Mouse (Mus musculus) stomach, postnatal 0 days (tissue): ENCODE measurements around the gene Amigo2.

ENCODE experiments used
- CTCF ChIP-seq: IDR thresholded peaks from 2 replicates; pipeline ENCODE4 v1.5.1; 2016; ENCODE audit warnings: antibody characterized with exemption, low read depth, mild to moderate bottlenecking, moderate library complexity
- EP300 ChIP-seq: optimal IDR thresholded peaks from 2 replicates; pipeline ENCODE3; 2016; ENCODE audit warnings: antibody characterized with exemption

DNA sequence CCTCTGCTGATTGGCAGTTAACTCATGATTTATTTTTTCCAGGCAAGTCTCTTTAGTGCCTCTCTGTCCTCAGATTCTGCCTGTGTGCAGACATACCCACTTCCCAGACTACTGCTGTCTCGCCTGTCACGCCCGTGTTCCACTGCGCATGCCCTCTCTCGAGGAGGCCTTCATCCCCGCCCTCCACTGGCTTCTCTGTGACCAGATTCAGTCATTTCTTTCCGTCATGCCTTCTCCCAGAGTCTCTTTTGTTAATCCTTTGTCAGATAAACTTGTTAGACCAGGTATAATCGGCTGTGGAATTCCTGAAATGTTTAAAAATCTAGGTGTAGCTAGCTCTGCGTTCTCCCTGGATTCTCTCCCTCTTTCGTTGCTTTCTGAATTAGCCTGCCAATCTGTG lies 23.7 kb downstream of the Amigo2 start:
- TF ChIP-seq CTCF (no peak), EP300 (no peak)
